Mouse (Mus musculus) E14TG2a.4 (cell line): ENCODE results near the gene Pax4.

ENCODE experiments used
- CTCF ChIP-seq: conservative IDR thresholded peaks from 2 replicates; pipeline ENCODE4 v1.5.1; 2014; ENCODE audit warnings: low read length
- POU5F1 ChIP-seq: IDR thresholded peaks from 2 replicates; pipeline ENCODE4 v1.6.1; 2014; ENCODE audit warnings: low read length, borderline replicate concordance

- TF ChIP-seq CTCF (no peak), POU5F1 (no peak)
These were observed 25.1 kb downstream of the Pax4 start for GRCm38 (mm10) chr6:28423767-28424695.
